In genomic region chr10:43619059-43619531, GRCm38 (mm10) we compare ENCODE assay signal across 9 mouse cellular contexts. TPM values are rescaled to one million over a fixed set of nuclear protein-coding genes. Genes with fewer than 3 reads are reported as not detected.
DNase-seq lines count a peak whose midpoint lies in the region; ATAC-seq and TF ChIP-seq lines count a peak whose summit lies in the region.
"Had no signal": no experiment of that assay in that cellular context is flagged by ENCODE, and none has a peak within 500 bp of the region (broad histone marks: within the 10 kb centered on the region; RNA-seq: fewer than 3 reads in every experiment).

No protein-coding gene starts in this region.

- WGBS in hindbrain, embryonic 13.5 days = 1% methylated on average over 6 of the region's 6 CpGs
- 3% methylated on average over 6 of the region's 6 CpGs for WGBS in midbrain, embryonic 12.5 days

- H3K9ac ChIP-seq in hindbrain, embryonic 13.5 days = 0 out of 2 replicates have a peak overlapping the region, but pooled peaks have one; percentile 49
- H3K9ac ChIP-seq in midbrain, embryonic 12.5 days (replicated peaks) = no peak overlapping the region

- peaks cover 28% of the 10 kb centered on the region for H3K4me1 ChIP-seq in hindbrain, embryonic 13.5 days (replicated peaks)
- peaks cover 7% of the 10 kb centered on the region for H3K4me1 ChIP-seq in midbrain, embryonic 12.5 days

- no peak overlapping the region for H3K4me3 ChIP-seq in hindbrain, embryonic 13.5 days
- H3K4me3 ChIP-seq in midbrain, embryonic 12.5 days = no peak overlapping the region
- H3K4me3 ChIP-seq in layer of hippocampus, adult 2 months = no peak overlapping the region

- ATAC-seq in hindbrain, embryonic 13.5 days (ENCODE audit: low FRiP score) = peak; percentile 80
- ATAC-seq in midbrain, embryonic 12.5 days (ENCODE audit: low FRiP score, low read depth) = peak; percentile 74
- ATAC-seq in megakaryocyte progenitor cell, adult 5-6 weeks (replicated peaks; ENCODE audit: poor library complexity) = no peak

- peak; percentile 48 for DNase-seq in embryo, embryonic 10.5 days (ENCODE audit: low spot score)
- no peak for DNase-seq in embryo, embryonic 10 days (ENCODE audit: low spot score)
- peak; percentile 86 for DNase-seq in brain, embryonic 14.5 days (ENCODE audit: low read depth)
- DNase-seq in layer of hippocampus, adult 2 months (ENCODE audit: low spot score in 2 of 2) = no peak
- DNase-seq in urinary bladder, adult 2 months (ENCODE audit: low spot score) = no peak
- DNase-seq: thymus, postnatal 14 days had no signal

- no peaks in the 10 kb centered on the region for H3K9me3 ChIP-seq in hindbrain, embryonic 13.5 days
- H3K9me3 ChIP-seq in midbrain, embryonic 12.5 days = no peaks in the 10 kb centered on the region

- no peak for TF ChIP-seq POLR2A in brain, embryonic 14.5 days (IDR thresholded peaks at IDR 0.05; ENCODE audit: borderline replicate concordance, extremely low read depth, insufficient read depth, insufficient read length, poor library complexity, severe bottlenecking)

- no peaks in the 10 kb centered on the region for H3K27me3 ChIP-seq in hindbrain, embryonic 13.5 days
- no peaks in the 10 kb centered on the region for H3K27me3 ChIP-seq in midbrain, embryonic 12.5 days

- TF ChIP-seq CTCF in brain, embryonic 14.5 days (IDR thresholded peaks at IDR 0.05; ENCODE audit: borderline replicate concordance, extremely low read depth, insufficient read depth, insufficient read length) = no peak
- TF ChIP-seq CTCF in layer of hippocampus, adult 2 months (conservative IDR thresholded peaks at IDR 0.05) = no peak

- H3K36me3 ChIP-seq in hindbrain, embryonic 13.5 days = no peaks in the 10 kb centered on the region
- no peaks in the 10 kb centered on the region for H3K36me3 ChIP-seq in midbrain, embryonic 12.5 days

- peak overlapping the region; percentile 31 for H3K4me2 ChIP-seq in hindbrain, embryonic 13.5 days
- H3K4me2 ChIP-seq in midbrain, embryonic 12.5 days (replicated peaks) = peak overlapping the region; percentile 26; the same call in 1 of the 2 replicates

- peak overlapping the region; percentile 91 for H3K27ac ChIP-seq in hindbrain, embryonic 13.5 days
- peak overlapping the region; percentile 73 for H3K27ac ChIP-seq in midbrain, embryonic 12.5 days (replicated peaks)
- H3K27ac ChIP-seq in layer of hippocampus, adult 2 months = no peak overlapping the region

RNA-seq across cellular contexts. Expression of gene Cd24a, which starts 41.0 kb away (rescaled TPM):
- polyA plus RNA-seq in brain, embryonic 14.5 days (2012; rRNA removed) = 1,206 and 1,229 TPM in 2 replicates
- polyA plus RNA-seq in hindbrain, embryonic 13.5 days (2015; fragmentation: Nextera tagmentation; extraction: Ambion mirVana) = 1,003 and 1,012 TPM in 2 replicates
- 545 and 575 TPM in 2 replicates for polyA plus RNA-seq in midbrain, embryonic 12.5 days (2016; fragmentation: Nextera tagmentation; extraction: Ambion mirVana)
- 10 to 100 TPM in 1 of 2 experiments, 1 to 10 TPM in 1; 7.3 to 10.2 TPM for total RNA-seq in layer of hippocampus, adult 2 months (2021)
- 540 and 612 TPM in 2 replicates for total RNA-seq in megakaryocyte progenitor cell, adult 5-6 weeks (2015)
- 427 and 442 TPM in 2 replicates for total RNA-seq in megakaryocyte progenitor cell, adult 5-6 weeks (2017)
- polyA plus RNA-seq in urinary bladder, adult 2 months (2012; rRNA removed) = 112 and 114 TPM in 2 replicates

Comparison
In these comparisons a context has a peak if more than half of its experiments do, and no peak if none do; other contexts are left out.
1. DNase-seq: peak in embryo, embryonic 10.5 days (single experiment) and brain, embryonic 14.5 days (single experiment); none in embryo, embryonic 10 days (single experiment), layer of hippocampus, adult 2 months (0 of 2) and urinary bladder, adult 2 months (single experiment).